Mouse (Mus musculus) frontal cortex, postnatal 10 days (tissue): Measurements from ENCODE around the gene Hs3st6.
A peak's percentile ranks its signal among the peaks of the same experiment; 100 is the strongest.
"Not testable (repeated sequence)": the region's sequence is repeated elsewhere in the genome, so short reads cannot be mapped to it uniquely, and the experiment has no call there.

ENCODE experiments used
- DNase-seq, 2 experiments: peaks; one replicate each; pipeline ENCODE4 v3.0.0; 2022; ENCODE audit warnings: low spot score in 2 of 2, mixed read lengths in 1 of 2

The Hs3st6 gene

DNA sequence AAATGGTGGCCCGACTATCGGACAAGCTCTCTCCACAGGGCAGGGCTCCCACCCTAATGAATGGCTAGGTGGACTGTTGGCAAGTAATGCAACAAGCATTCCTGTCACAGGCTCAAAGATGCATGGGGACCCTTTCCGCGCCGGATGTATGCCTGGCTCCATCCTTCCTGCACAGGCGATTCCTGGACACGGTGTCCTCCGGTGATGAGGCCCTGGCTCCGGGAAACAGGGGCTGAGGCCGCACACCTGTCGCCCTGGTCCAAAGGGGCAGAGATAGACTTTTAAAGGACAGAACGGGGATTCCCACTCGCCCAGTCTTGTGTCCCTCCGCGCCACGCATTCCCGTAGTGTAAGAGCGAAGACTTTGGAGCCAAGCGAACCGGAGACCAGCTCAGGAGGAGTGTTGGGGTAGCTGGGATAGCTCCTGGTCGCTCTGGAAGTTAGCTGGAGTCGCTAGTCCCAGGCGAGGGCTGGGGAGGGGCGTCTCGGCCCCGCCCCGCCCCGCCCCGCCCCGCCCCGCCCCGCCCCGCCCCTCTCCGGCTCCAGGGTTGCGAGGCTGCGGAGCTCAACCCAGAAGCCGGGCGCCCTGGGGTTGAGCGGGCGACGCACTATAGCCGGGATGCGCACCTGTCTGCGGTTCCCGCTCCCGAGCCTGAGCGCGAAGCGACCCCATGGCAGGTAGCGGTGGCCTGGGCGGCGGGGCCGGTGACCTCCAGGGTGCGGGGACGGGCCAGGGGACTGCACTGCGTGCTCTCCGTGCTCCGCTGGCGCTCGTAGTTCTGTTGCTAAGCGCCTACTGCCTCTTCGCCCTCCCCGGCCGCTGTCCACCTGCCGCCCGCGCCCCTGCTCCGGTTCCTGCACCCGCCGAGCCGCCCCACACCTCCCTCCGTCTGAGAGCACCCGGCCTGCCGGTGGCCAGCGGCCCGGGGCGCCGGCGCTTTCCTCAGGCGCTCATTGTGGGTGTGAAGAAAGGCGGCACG lies at the start of gene Hs3st6:
Hs3st6 (plus strand) TSS at position 574 of the 980 bp plus-strand sequence.
- DNase-seq = no peak

DNA sequence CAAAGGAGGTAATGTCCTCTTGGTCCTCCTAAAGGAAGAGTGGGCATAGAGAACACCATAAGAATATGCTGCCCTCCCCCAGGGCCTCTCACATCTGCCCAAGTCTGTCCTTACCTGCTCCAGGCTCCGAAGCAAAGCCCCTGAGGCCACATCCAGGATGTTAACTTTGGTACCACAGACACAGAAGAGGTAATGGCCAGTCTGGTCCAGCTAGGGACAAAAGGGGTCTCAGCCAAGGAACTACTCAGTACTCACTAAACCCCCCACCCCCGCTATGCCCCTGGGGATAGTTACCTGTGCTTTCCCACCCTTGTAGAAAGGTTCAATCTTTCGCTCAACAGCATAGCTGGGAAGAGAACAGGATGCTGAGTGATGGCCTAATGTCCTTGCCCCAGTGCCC lies 47.0 kb upstream of the Hs3st6 start:
- DNase-seq = no peak

DNA sequence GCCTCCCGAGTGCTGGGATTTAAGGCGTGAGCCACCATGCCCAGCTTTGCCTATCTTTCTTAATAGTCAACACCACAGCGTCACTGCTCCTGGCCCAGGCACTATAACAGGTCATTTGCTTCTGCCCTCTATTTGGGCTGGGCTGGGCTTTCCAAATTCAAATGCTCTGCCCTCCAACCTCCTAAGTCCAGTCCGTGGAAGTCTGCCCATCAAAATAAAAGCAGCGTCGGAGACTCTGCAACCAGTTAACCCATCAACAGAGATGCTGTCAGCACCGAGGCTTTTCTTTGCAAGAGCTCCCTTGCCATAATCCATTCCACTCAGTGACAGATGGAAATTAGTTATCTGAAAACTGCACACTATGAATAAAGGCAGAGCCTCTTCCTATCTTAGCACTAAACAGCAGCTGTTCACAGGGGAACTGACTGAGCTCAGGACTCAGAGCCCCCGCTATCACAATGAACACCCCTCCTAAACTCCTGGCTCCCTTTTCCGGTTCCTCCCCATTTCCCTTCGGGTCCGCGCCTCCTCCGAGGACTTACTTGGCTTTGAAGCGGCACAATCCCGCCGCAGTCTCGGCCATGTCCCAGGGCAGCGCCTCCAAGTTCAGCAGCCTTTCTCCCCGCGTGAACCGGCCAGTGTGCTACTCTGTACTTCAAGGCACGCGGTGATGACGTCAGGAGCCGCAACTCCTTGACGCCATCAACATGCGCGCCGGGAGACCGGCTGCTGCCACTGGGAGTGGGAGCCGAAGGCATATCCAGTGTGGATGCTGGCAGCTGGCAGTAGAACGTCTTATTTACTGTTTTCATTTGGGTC lies 45.6 kb upstream of the Hs3st6 start, which contains the start of gene Tbl3:
Tbl3 (minus strand) TSS at position 679 of the 819 bp plus-strand sequence.
- DNase-seq = peak; percentile 88 to 94

DNA sequence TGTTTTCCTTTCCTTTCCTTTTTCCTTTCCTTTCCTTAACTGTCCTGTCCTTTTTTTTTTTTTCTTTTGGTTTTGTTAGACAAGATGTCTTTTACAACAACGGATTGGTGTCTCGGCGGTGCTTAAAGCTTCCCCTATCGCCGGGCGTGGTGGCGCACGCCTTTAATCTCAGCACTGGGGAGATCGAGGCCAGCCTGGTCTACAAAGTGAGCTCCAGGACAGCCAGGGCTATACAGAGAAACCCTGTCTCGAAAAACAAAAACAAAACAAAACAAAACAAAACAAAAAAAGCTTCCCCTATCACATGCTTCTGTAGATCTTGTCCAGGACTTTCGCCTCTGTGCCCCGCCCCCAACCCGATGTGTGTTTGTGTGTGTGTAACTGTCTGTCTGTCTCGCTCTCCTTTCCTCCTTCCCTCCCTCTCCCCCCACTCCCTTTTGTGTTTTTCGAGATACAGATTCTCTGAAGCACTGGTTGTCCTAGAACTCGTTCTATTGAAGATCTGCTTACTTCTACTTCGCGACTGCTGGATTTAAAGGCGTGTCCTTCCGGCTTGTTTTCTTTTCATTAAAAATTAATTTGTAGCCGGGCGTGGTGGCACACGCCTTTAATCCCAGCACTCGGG lies 44.9 kb upstream of the Hs3st6 start:
- DNase-seq = no peak

GRCm38 (mm10) chr17:24708646-24709045 lies 44.1 kb upstream of the Hs3st6 start:
- no peak for DNase-seq

DNA sequence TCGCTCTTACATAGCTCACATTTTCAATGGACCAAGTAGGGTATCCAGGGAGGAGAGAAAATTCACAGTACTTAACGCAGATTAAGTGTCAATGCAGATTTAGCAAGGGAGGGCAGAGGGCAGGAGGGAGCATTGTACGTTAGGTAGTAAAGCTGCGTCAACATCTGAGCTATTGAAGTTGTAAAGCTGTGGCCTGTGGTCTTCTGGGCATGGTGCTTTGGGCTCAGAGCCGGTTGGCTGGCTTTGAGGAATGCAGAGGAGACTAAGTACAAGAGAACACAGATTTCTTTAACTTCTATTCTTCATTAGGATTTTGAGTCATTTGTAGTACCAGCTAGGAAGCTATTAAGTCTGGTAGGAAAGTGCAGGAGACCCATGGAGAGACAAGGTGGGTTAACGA lies 37.2 kb upstream of the Hs3st6 start:
- DNase-seq = no peak

- peak in 1 of 2 experiments; percentile 5 for DNase-seq
These were observed 36.6 kb upstream of the Hs3st6 start for GRCm38 (mm10) chr17:24716166-24716682.

DNA sequence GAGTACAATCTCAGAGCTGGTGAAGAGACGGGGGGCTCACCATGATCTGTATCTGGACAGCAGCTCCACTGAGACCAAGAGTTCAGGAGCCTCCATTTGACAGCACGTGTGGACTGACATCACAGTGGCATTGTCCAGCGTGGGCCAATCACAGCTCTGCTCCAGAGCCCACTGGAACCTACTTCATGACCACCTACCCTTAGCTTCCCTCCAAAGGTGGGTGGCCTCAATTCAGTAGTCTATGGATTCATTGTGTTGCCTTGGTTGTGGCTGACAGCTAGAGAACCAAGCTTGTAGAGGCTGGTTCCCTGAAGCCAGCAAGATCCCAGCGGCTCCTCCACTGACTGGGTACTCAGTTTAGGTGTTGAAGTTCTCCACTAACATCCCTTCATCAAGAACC lies 34.8 kb upstream of the Hs3st6 start, which contains the start of the genes Rnf151 and Rps2:
Rnf151 (minus strand) TSS at position 121 of the 400 bp plus-strand sequence.
Rps2 (plus strand) TSS at position 174 of the 400 bp plus-strand sequence.
- DNase-seq = peak in 1 of 2 experiments; percentile 5

DNA sequence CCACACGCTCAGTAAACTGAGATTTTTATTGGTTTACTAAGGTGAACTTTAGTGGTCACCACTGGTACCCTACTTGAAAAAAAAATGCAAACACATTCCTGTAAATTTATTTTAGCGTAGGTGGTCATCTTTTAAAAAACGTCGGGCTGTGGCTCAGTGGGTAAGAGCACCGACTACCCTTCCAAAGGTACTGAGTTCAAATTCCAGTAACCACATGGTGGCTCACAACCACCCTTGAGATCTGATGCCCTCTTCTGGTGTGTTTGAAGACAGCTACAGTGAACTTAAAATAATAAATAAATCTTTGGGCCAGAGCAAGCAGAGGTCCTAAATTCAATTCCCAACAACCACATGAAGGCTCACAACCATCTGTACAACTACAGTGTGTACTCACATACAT lies 33.9 kb upstream of the Hs3st6 start:
- not testable (repeated sequence) for DNase-seq

GRCm38 (mm10) chr17:24719494-24720222 lies 33.1 kb upstream of the Hs3st6 start:
- peak; percentile 99 for DNase-seq

- DNase-seq = not testable (repeated sequence)
These were observed 32.2 kb upstream of the Hs3st6 start for GRCm38 (mm10) chr17:24720616-24721015.

DNA sequence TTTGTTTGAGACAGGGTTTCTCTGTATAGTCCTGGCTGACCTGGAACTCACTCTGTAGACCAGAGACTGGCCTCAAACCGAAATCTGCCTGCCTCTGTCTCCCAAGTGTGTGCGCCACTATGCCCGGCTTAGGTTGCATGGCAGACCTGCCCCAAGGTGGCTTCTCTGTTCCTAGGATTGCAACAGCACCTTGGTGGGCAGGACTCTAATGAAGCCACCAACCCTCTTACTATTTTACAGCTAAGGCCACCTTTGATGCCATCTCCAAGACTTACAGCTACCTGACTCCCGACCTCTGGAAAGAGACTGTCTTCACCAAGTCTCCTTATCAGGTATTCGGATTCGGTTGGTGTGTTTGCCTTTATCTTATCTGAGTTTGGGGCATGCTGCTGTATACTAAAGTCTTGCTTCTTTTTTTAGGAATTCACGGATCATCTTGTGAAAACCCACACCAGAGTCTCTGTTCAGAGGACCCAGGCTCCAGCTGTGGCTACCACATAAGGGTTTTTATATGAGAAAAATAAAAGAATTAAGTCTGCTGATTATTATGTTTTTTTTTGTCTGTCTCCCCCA lies 31.3 kb upstream of the Hs3st6 start:
- DNase-seq = not testable (repeated sequence)

DNA sequence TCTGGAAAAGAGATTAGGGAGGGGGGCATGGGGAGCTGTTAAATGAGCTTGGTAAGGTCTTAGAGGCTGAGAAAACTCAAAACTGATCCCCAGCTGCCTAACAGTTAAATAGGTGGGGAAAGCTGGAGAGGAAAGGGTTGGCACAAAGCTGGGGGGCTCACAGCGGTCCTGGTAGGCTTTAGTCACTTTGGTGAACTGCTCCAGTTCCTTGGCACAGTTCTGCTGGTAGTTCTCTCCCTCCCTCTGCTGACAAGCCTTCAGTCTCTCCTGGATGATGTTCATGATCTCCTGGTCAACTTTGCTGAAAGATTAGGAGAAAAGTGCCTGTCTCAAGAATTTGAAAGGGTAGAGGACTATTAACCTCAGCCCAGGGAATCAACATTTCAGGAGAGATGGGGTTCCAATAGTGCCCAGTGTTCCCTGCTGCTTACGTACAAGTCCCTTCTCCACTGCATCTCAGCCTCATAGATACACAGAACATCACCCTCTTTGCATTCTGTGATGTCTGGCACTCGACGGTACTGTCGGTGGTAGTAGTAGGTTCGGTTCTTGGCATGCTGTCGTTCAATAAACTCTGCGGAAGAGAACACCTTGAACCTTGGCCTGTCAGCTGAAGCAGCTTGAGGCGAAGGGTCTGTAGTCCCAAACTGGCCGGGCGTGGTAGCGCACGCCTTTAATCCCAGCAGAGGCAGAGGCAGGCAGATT lies 30.4 kb upstream of the Hs3st6 start:
- no peak for DNase-seq

DNA sequence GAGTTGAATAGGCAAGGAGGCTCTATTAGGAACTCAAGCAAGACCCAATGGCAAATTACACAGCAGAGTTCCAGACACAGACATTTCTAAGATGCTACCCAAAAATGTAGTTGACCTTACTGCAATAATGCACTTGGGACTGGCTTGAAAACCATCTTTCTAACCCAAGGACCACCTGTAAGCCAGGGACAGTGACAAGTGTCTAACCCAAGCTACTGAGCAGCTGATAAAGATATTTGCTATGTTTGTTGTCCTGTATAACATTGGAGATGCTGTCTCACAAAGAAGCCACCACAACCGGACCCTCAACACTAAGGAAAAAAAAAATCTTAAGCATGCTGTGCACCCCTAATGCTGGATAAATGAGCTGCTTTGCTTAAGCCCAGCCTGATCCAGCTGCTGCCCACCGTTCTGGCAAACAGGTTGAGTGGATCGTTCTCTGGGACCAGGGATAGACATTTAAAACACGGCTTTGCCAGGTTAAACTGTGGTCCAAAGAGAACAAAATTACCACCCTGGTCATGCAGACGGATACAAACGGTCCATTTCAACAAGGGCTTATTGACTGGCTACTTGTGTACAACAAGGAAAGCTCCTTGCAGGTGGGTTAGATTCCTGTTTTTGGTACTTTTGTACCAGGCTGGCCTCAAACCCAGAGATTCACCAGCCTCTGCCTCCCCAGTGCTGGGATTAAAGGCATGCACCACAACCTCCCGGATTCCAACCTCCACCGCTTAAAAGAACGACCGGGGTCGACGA lies 29.5 kb upstream of the Hs3st6 start:
- no peak for DNase-seq

GRCm38 (mm10) chr17:24723881-24724180 lies 29.0 kb upstream of the Hs3st6 start:
- DNase-seq = no peak

DNA sequence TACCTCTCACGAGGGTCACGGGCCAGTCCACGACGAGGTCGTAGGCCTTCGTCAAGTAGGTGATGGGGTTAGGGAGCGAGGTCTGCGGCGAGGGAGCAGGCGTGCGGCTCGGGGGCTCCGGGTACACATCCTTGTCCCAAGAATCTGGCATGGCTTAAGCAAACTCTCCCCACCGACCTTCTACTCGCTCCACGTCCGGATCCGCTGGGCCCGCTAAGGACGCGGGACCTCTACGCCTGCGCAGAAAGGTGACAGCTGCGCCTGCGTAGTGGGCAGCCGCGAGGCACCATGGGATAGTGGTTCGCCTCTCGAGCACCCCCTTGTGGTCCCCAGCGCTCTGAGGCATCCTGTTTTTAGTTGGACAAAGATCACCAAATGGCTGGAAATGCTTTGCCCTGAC lies 28.6 kb upstream of the Hs3st6 start, which contains the start of gene Ndufb10:
Ndufb10 (minus strand) TSS at position 295 of the 400 bp plus-strand sequence.
- DNase-seq = peak; percentile 88 to 95

- DNase-seq = no peak
These were observed 27.0 kb upstream of the Hs3st6 start for GRCm38 (mm10) chr17:24725637-24726390.

- DNase-seq = no peak
These were observed 25.2 kb upstream of the Hs3st6 start, which contains the start of gene Rpl3l for GRCm38 (mm10) chr17:24727618-24728017. TSS of gene Rpl3l (plus strand) at chr17:24727820.
